Mouse (Mus musculus) adrenal gland, adult (tissue): ENCODE data around the gene Tap1.

Experiments
- DNase-seq, 2 experiments: peaks; one replicate each; pipeline ENCODE4 v3.0.0; 2022 to 2023; ENCODE audit warnings: low spot score in 1 of 2; ENCODE audit not compliant: inconsistent age in 2 of 2

Tap1 gene

GRCm38 (mm10) chr17:34179019-34179418 lies 8.3 kb upstream of the Tap1 start:
- no peak for DNase-seq

- no peak for DNase-seq
Observed at GRCm38 (mm10) chr17:34179913-34180859, 7.2 kb upstream of the Tap1 start.

DNA sequence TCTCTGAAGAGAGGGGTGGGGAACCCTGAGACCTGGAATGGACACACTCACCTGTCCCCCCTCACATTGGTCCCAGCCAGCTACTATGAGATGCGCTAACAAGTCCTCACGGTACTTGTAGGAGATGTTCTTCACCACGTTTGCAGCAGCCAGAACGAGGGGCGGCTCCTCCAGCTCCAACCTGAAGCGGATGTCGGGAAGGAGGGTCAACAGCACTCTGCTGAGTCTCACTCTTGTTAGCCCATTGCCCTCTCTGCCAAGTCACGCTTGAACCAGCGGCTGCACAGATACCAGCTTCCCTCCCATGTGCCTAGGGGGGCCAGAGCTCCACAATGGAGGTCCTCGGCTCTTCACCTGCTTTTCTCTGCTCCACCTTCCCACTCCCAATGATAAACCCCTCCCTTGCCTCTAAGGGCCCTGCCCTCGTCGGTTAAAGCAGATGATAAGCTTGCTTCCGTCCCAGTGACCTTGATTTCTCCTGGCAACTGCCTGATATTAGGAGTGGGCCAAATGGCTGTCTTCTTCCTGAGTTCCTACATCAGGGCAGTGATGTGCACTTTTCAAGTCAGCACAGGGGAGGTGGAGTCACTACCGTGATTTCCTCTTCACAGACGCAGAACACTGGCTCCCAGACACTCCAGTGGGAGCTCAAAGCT lies 3.7 kb upstream of the Tap1 start:
- DNase-seq = peak in 1 of 2 experiments; percentile 54

GRCm38 (mm10) chr17:34185526-34185925 lies 1.8 kb upstream of the Tap1 start:
- DNase-seq = no peak

DNA sequence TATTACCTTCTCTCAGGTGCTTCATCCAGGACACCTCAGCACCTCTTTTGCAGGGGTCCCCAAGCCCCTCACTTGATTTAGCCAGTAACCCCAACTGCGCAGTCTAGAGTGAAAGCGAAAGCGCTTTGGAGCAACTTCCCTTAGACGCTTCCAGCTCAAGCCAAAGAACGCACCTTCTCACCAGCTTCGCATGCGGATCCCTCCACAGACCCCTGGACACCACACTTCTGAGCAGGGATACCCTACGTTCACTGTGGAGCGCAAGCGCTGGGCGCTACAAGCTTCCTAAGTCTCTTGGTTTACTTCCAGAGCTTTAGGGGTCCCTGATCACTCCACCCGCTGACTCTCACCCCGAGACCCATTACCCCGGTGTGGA lies 480 bp upstream of the Tap1 start:
- no peak for DNase-seq

- peak in 1 of 2 experiments; percentile 87 for DNase-seq
Observed at GRCm38 (mm10) chr17:34188010-34188409, 657 bp downstream of the Tap1 start.

GRCm38 (mm10) chr17:34188986-34189385 lies 1.6 kb downstream of the Tap1 start:
- peak in 1 of 2 experiments; percentile 4 for DNase-seq

DNA sequence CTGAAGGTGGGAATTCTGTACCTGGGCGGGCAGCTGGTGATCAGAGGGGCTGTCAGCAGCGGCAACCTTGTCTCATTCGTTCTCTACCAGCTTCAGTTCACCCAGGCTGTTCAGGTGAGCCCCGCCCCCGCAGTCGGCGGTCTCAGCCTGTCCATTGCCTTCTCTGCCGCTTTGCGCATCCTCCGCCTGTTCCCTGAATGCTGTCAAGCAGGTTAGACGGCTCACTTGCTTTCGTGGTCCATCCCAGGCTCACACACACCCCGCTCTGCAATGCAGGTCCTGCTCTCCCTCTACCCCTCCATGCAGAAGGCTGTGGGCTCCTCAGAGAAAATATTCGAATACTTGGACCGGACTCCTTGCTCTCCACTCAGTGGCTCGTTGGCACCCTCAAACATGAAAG lies 5.5 kb downstream of the Tap1 start:
- DNase-seq = no peak

GRCm38 (mm10) chr17:34193468-34193867 lies 6.1 kb downstream of the Tap1 start:
- no peak for DNase-seq

DNA sequence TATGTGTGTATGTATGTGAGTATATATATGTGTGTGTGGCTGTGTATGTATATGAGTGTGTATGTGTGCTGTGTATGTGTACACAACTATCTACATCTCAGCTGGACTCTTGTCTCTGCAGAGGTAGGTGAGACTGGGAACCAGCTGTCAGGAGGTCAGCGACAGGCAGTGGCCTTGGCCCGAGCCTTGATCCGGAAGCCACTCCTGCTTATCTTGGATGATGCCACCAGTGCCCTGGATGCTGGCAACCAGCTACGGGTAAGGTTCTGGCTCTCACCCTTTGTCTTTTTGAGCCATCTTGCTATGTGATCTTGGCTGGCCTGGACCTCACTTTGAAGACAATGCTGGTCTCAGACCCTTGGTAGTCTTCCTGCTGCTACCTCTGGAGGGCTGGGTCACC lies 7.4 kb downstream of the Tap1 start:
- DNase-seq = peak in 1 of 2 experiments; percentile 61

- DNase-seq = no peak
Observed at GRCm38 (mm10) chr17:34196491-34196890, 9.1 kb downstream of the Tap1 start.

DNA sequence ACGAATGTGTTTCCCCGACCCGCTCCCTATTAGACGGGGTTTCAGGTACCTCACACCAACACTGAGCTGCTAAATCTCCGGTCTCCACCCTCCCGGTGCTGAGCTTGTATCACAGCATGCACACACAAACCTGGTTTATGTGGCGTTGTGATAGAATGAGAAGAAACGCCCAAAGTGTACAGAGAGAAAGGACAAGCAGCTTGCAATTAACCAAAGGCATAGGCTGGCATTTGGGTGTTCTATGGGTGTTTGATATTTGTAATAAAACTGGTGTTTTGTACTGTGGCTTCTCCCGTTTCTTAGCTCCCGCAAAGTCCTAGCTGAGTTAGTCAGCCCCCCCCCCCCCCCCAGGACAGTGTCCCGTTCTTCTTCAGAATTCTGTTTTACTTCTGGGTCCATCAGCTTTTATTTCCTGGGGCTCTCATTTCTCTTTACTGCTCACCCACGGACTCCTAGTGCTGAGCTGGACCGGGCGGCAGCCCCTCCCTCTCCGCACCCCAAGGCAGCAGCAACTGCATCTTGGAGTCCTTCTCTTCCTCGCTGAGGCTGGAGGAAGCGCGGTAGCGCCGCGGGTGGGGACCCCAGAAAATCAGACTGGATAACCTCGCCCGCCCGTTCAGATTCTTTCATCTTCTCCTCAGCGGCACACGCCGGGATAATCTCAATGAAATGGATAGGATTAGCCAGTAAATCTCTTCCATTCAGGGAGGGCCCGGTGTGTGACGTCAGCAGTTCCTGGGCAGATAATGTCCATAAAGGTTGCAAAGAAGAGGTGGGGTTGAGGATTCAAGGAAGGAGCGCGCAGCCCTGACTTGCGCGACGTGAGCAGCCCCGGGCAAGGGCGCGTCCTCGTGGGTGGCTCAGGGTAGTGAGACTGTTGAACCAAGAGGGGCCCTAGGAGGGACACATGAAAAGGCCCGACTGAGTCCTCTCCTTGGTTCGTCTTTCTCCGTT lies 9.9 kb downstream of the Tap1 start, which contains the start of gene Psmb8:
Gene Psmb8 (plus strand): TSS at position 781 of the 954 bp plus-strand sequence.
- peak; percentile 93 to 98 for DNase-seq

DNA sequence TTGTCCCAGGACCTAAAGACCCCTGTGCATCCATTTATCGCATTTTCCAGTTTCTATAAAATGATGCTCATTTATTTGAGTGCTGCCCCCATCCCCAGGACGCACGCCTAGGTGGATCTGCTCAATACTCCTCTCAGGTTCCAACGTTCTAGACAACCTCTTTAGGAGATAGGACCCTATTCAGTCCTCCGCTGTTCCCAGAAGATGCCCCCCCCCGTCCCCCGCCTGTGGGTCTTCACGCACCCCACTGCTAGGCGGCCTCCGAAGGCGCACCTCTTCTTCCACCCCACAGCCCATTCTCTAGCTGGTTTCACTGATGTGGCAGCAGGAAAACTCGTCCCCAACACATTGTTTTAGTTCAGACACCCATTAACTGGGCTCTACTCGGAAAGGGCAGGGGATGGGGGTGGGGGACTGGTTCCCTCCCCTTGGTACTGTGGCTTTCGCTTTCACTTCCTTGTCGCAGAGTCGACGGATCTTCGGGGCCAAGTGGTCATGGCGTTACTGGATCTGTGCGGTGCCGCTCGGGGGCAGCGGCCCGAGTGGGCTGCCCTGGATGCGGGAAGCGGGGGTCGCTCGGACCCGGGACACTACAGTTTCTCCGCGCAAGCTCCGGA lies 10.7 kb downstream of the Tap1 start:
- peak; percentile 74 to 91 for DNase-seq

- DNase-seq = no peak
Observed at GRCm38 (mm10) chr17:34198521-34198912, 11.2 kb downstream of the Tap1 start.

DNA sequence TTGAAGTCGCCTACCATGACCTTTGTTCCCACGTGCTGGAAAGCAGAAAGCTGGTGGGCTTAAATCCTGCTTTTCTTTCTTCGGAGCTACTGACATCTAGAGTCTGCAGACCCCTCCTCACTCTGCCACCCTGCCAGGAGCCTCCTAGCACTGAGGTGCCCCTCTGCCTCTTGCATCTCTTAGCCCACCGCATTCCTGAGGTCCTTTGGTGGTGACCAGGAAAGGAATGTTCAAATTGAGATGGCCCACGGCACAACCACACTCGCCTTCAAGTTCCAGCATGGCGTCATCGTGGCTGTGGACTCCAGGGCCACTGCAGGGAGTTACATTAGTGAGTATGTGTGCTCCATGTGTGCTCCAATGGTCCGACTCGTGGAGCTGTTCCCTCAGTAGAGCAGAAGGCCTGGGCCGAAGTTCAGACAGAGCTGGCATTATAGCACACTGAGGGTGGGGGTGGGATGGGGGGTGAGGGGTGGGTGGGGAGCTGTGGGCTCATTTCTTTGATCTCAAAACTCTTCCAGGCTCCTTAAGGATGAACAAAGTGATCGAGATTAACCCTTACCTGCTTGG lies 11.8 kb downstream of the Tap1 start:
- DNase-seq = no peak

DNA sequence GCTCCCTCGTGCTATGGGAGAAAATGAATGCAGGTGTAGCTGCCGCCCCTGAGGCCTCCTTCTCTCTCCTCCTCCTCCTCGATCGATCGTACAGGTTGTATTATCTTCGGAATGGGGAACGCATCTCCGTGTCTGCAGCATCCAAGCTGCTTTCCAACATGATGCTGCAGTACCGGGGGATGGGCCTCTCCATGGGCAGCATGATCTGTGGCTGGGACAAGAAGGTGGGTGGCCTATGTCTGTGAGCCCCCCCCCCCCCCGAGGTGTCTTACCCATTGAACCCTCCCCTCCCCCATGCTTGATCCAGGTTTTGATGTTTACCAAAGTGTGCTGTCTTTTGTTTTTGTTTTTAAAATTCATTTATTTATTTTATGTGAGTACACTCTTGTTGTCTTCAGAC lies 12.7 kb downstream of the Tap1 start:
- DNase-seq = no peak

DNA sequence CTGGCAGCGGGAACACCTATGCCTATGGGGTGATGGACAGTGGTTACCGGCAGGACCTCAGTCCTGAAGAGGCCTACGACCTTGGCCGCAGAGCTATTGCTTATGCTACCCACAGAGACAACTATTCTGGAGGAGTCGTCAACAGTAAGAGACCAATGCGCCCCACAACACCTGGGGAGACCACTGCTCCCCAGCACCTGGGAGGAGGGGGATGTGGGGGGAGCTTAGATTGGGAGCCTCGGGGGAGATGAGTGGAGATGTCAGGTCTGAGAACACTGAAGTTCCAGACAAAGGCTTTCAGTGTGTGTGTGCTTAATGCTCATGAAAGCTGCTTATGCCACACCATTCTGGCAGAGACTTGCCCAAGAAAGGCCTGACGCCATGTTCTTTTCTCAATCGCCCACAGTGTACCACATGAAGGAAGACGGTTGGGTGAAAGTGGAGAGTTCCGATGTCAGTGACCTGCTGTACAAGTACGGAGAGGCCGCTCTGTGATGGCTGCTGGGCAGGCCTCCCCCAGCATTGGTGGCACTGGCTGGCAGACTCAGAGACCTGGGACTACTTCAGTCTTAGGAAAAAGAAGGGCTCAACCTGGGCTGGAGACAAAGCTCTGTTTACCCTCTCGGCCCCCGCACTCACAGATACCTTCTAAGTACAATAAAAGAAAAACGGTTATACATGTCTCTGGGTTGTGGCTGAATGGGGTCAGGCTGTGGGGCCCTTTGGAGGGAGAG lies 13.6 kb downstream of the Tap1 start:
- no peak for DNase-seq

DNA sequence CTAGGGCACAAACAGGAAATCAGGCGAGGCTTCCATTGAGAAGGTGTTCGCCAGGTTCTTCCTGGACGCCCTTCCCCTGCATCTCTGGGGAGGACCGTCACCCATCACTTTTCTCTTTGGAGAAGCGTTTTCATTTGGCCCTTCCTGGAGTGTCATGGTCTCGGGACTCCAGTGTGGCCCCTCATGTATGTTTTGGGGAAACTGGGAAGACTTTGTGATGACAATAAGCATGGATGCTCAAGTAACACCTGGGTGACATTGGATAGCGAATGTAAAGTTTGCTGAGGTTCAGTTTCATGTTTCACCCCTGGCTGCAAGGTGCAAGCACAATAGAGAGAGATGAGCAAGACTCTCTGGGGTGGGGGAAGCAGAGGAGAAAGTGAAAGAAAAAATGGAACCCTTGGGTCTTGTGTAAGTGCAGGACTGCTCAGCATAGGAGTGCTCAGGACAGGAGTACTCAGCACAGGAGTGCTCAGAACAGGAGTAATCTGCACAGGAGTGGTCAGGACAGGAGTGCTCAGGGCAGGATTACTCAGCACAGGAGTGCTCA lies 14.2 kb downstream of the Tap1 start:
- DNase-seq = no peak

- peak in 1 of 2 experiments; percentile 20 for DNase-seq
Observed at GRCm38 (mm10) chr17:34202760-34203442, 15.5 kb downstream of the Tap1 start.
